Mouse (Mus musculus) liver, embryonic 16.5 days (tissue): ENCODE data around the gene Foxa2. TPM values are rescaled to one million over a fixed set of nuclear protein-coding genes. Genes with fewer than 3 reads are reported as not detected.

Source experiments
- ATAC-seq: fragments of 200-750 bp; cut with Nextera tagmentation; 2 replicates; pipeline ENCODE4 v1.8.0; 2017; ENCODE audit warnings: low read depth, mild to moderate bottlenecking, moderate number of reproducible peaks, moderate library complexity
- H3K27ac ChIP-seq: fragments of 300-500 bp; sonication (generic); 2 replicates; pipeline ENCODE4 v1.5.1; 2014; ENCODE audit warnings: mild to moderate bottlenecking, low read length
- H3K27me3 ChIP-seq: fragments of 300-500 bp; sonication (generic); 2 replicates; pipeline ENCODE4 v1.6.1; 2014; ENCODE audit warnings: low read depth, low read length, mixed read lengths; ENCODE audit not compliant: control insufficient read depth, insufficient read depth
- H3K36me3 ChIP-seq: fragments of 300-500 bp; sonication (generic); 2 replicates; pipeline ENCODE4 v1.6.1; 2014; ENCODE audit warnings: mild to moderate bottlenecking; ENCODE audit not compliant: control insufficient read depth, insufficient read depth
- H3K4me1 ChIP-seq: fragments of 300-500 bp; sonication (generic); 2 replicates; pipeline ENCODE4 v1.6.1; 2014; ENCODE audit warnings: low read depth, low read length, mixed read lengths; ENCODE audit not compliant: control insufficient read depth
- H3K4me2 ChIP-seq: fragments of 300-500 bp; sonication (generic); 2 replicates; pipeline ENCODE4 v1.6.1; 2014; ENCODE audit warnings: low read depth, low read length, mixed read lengths
- H3K4me3 ChIP-seq: fragments of 300-500 bp; sonication (generic); 2 replicates; pipeline ENCODE4 v1.5.1; 2014; ENCODE audit warnings: low read depth, mild to moderate bottlenecking, low read length
- H3K9ac ChIP-seq: fragments of 300-500 bp; sonication (generic); 2 replicates; pipeline ENCODE4 v1.6.1; 2014; ENCODE audit warnings: low read depth, low read length
- H3K9me3 ChIP-seq: fragments of 300-500 bp; sonication (generic); replicated peaks from 2 replicates; pipeline ENCODE4 v1.6.1; 2016; ENCODE audit warnings: low read length; ENCODE audit not compliant: control insufficient read depth
- WGBS: fragments of 180-500 bp; shearing (Covaris S2); extraction: QIAGEN DNeasy Blood & Tissue Kit; methylation state at CpG from one replicate; pipeline ENCODE4 v1.1.7; 2014; ENCODE audit not compliant: insufficient replicate concordance; 5-methylcytosine and 5-hydroxymethylcytosine counted together
- polyA plus RNA-seq: library from polyadenylated mRNA; unstranded; fragments of >200 nt; fragmentation: Nextera tagmentation; extraction: Ambion mirVana; gene quantifications from 2 replicates; pipeline ENCODE4 v1.2.1, GENCODE M21; 2015

The Foxa2 gene
- polyA plus RNA-seq, 1 experiment from 2014 or later = 3.8 TPM

GRCm38 (mm10) chr2:148048484-148049129 is 1.8 kb upstream of the Foxa2 start:
- ATAC-seq = peak; percentile 27
- no peak overlapping the region for H3K27ac ChIP-seq

DNA sequence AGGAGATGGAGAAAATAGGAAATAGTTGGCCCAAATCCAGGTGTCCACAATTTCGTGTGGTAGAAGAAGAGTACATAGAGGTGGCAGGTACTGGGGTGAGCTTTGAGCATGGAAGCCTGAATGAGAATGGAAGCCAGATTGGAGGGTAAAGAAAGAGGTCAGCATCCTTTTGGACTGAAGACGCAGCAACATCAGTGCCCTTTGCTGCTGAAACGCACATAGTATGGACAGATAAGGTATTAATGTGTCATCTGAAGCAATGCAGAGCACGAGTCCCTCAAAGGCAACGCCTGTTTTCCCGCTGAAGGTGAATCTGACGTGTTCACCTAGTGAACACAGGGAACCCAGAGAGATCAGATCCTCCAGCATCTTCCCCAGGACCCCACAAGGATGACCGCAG is 842 bp upstream of the Foxa2 start:
- Histone ChIP-seq H3K9ac (no peak overlapping the region), H3K27ac (no peak overlapping the region), H3K4me3 (no peak overlapping the region), H3K36me3 (no peaks in the 10 kb centered on the region), H3K9me3 (no peaks in the 10 kb centered on the region), H3K4me2 (no peak overlapping the region; the same call in 1 of the 2 replicates), H3K27me3 (peaks cover 64% of the 10 kb centered on the region), H3K4me1 (peaks cover 3% of the 10 kb centered on the region; the same call in 1 of the 2 replicates)
- ATAC-seq = no peak
- WGBS = 8% methylated on average over 8 of the region's 8 CpGs

More at GRCm38 (mm10) chr2:148048484-148049129, 1.8 kb upstream of the Foxa2 start:
- WGBS = 1% methylated on average over 41 of the region's 41 CpGs
- Histone ChIP-seq H3K4me1 (peaks cover 3% of the 10 kb centered on the region; the same call in 1 of the 2 replicates), H3K9me3 (no peaks in the 10 kb centered on the region), H3K27me3 (peaks cover 57% of the 10 kb centered on the region), H3K36me3 (no peaks in the 10 kb centered on the region), H3K9ac (no peak overlapping the region), H3K4me3 (peak overlapping the region; percentile 48), H3K4me2 (peak overlapping the region; percentile 28)

GRCm38 (mm10) chr2:148045937-148046798 is 601 bp downstream of the Foxa2 start:
- peak overlapping the region; percentile 80 for H3K27ac ChIP-seq
- H3K4me3 ChIP-seq = peak overlapping the region; percentile 47
- H3K36me3 ChIP-seq = no peaks in the 10 kb centered on the region
- peaks cover 77% of the 10 kb centered on the region for H3K27me3 ChIP-seq
- peak; percentile 70 for ATAC-seq
- peaks cover 3% of the 10 kb centered on the region; the same call in 1 of the 2 replicates for H3K4me1 ChIP-seq
- 1% methylated on average over 34 of the region's 65 CpGs for WGBS
- peak overlapping the region; percentile 44 for H3K4me2 ChIP-seq
- H3K9ac ChIP-seq = peak overlapping the region; percentile 24; the same call in 1 of the 2 replicates
- H3K9me3 ChIP-seq = no peaks in the 10 kb centered on the region

DNA sequence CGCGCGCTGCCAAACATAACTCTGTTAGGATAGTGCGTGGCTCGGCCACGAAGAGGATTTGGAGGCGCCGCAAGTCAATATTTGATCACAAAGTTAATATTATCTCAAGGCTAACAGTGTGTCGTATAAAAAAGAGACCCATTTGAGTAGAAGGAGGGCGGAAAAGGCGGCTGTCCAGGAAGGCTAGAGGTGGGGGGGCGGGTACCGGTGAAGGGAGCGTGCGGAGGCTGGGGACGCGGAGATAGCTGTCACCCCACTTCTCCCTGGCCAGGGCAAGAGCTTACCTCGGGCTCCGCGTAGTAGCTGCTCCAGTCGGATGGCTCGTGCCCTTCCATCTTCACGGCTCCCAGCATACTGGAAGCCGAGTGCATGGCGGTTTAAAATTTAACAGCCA is 1.2 kb downstream of the Foxa2 start:
- H3K4me3 ChIP-seq = peak overlapping the region; percentile 47
- H3K4me2 ChIP-seq = peak overlapping the region; percentile 44
- 1% methylated on average over 25 of the region's 25 CpGs for WGBS
- H3K27me3 ChIP-seq = peaks cover 83% of the 10 kb centered on the region
- ATAC-seq = no peak
- peak overlapping the region; percentile 80 for H3K27ac ChIP-seq
- H3K9me3 ChIP-seq = no peaks in the 10 kb centered on the region
- H3K4me1 ChIP-seq = peaks cover 3% of the 10 kb centered on the region; the same call in 1 of the 2 replicates
- H3K36me3 ChIP-seq = no peaks in the 10 kb centered on the region
- no peak overlapping the region; the same call in 1 of the 2 replicates for H3K9ac ChIP-seq

- Histone ChIP-seq H3K27ac (peak overlapping the region; percentile 80), H3K4me1 (peaks cover 3% of the 10 kb centered on the region; the same call in 1 of the 2 replicates), H3K36me3 (no peaks in the 10 kb centered on the region), H3K4me2 (peak overlapping the region; percentile 44), H3K27me3 (peaks cover 88% of the 10 kb centered on the region), H3K4me3 (peak overlapping the region; percentile 47), H3K9ac (no peak overlapping the region; the same call in 1 of the 2 replicates), H3K9me3 (no peaks in the 10 kb centered on the region)
- ATAC-seq = peak; percentile 11; the same call in 1 of the 2 replicates
- 2% methylated on average over 26 of the region's 26 CpGs for WGBS
These were observed 1.8 kb downstream of the Foxa2 start for GRCm38 (mm10) chr2:148044877-148045539.

- no peak for ATAC-seq
- Histone ChIP-seq H3K36me3 (no peaks in the 10 kb centered on the region), H3K4me3 (peak overlapping the region; percentile 47), H3K4me1 (peaks cover 3% of the 10 kb centered on the region; the same call in 1 of the 2 replicates), H3K27ac (no peak overlapping the region), H3K4me2 (peak overlapping the region; percentile 44), H3K9ac (peak overlapping the region; percentile 31; the same call in 1 of the 2 replicates), H3K27me3 (peaks cover 95% of the 10 kb centered on the region), H3K9me3 (no peaks in the 10 kb centered on the region)
- 2% methylated on average over 70 of the region's 71 CpGs for WGBS
These were observed 2.5 kb downstream of the Foxa2 start for GRCm38 (mm10) chr2:148043976-148044876.

- no peak overlapping the region; the same call in 1 of the 2 replicates for H3K9ac ChIP-seq
- ATAC-seq = no peak
- 11% methylated on average over 13 of the region's 17 CpGs for WGBS
- H3K27ac ChIP-seq = no peak overlapping the region
- peak overlapping the region; percentile 44 for H3K4me2 ChIP-seq
- H3K9me3 ChIP-seq = no peaks in the 10 kb centered on the region
- no peaks in the 10 kb centered on the region for H3K36me3 ChIP-seq
- peak overlapping the region; percentile 47 for H3K4me3 ChIP-seq
- H3K4me1 ChIP-seq = peaks cover 3% of the 10 kb centered on the region; the same call in 1 of the 2 replicates
- H3K27me3 ChIP-seq = peaks cover 95% of the 10 kb centered on the region
These were observed 3.3 kb downstream of the Foxa2 start for GRCm38 (mm10) chr2:148043271-148043975.
